Mouse (Mus musculus): Measurements from ENCODE around the gene Ptp4a2.
"Not testable (repeated sequence)": the region's sequence is repeated elsewhere in the genome, so short reads cannot be mapped to it uniquely, and the experiment has no call there.

The Ptp4a2 gene

DNA sequence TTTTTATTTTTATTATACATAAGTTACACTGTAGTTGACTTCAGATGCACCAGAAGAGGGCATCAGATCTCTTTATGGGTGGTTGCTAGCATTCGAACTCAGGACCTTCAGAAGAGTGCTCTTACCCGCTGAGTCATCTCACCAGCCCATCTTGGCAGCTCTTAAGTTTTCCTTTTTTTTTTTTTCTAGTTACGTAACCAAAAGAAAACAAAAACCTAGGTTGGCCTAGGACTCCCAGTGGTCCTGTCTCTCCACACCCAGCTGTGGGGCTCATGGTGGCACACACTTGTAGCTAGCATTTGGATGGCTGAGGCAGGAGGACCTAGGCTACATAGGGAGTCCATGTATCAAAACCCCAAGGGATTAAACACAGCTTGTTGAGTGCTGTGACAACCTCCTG is 43.0 kb downstream of the Ptp4a2 start:
- DNase-seq, result no peak

DNA sequence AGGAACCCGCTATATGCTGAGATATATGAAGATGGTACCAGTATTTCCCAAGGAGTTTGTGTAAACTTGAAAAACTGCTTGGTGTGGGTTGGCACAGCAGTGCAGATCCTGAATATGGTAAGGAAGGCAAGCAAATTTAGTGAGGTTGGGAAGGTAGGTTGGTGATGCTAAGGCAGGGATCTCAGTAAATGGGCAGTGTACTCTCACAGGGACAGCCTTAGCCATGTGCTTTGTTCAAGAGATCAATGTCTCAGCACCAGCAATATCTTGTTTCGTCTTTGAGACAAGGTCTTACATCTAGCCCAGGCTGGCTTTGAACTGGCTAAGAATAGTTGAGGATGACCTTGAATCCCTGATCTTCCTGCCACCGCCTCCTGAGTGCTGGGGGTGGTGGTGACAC is 43.6 kb downstream of the Ptp4a2 start:
- DNase-seq, result no peak

DNA sequence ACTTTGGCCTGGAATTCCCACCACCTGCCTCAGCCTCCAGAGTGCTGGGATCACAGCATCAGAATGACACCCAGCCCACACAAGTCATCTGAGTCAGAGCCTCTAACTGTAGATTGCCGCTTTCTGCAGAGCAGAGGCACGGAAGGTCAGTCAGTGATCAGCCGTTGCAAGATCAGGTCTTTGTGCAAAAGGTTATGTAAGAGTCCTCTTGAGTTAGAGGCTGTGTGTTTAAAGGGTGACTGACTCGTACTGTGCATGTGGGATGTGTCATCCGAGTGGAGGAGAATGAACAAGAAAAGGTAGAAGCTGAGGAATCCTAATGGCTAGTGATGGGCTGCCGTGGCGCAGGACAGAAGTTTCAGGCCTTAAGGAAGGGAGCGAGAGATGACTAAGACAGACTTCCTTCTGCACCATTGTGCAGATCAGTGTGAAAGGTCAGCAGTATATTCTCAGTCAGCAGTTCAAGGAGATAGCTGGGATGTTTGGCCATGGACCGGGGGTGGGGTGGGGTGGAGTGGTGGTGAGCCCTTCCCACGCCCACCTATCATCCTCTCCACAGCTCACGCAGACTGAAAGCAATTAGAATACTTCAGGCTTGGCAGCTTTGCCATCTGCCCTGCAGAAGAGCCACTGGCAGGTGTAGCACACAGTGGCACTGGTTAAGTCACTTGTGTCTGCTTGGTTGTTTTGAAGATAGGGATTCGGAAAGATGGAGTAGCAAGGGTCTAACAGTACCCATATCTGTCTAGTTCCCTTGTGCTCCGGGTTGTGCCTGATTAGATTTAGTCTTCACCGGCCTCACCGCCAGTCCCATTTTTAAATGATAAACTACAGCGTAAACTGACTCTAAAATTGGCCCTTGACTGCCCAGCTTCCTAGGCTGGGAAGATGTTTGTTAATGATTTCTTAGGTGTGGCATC is 44.3 kb downstream of the Ptp4a2 start:
- DNase-seq, result no peak

DNA sequence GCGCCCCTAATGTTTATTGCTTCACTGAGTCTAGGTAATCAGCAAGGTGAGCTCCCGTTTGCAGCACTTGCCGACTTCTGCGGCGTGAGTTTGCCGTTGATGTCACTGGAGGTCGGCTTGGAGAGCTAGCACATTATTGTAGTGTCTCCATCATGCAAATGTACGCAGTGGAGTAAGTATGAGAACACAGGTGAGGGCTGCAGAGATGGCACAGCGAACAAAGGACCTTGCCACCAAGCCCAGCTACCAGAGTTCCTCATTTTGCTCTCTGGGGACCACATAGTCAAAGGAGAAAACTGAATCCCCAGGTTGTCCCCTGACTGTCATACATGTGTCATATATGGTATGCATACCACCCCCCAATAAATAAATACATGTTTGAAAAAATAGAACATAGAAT is 49.4 kb downstream of the Ptp4a2 start:
- no peak for DNase-seq

DNA sequence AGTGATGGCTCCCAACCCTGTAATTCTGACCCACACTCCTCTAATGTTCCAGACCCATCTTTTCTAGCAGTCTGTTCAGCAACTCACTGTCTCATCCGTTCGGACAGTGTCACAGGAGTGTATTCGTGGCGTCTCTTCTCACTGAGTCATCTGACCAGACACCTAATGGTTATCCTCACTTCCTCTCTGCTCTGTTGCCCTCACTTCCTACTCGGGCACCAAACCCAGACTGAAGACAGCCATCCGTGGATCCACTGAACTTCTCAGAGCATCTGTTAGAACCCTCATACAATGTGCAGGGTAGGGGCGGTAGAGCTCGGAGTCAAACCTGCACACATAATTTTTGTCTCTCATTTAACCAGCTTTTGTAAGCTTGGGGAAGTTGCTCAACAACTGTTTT is 50.4 kb downstream of the Ptp4a2 start:
- no peak for DNase-seq

DNA sequence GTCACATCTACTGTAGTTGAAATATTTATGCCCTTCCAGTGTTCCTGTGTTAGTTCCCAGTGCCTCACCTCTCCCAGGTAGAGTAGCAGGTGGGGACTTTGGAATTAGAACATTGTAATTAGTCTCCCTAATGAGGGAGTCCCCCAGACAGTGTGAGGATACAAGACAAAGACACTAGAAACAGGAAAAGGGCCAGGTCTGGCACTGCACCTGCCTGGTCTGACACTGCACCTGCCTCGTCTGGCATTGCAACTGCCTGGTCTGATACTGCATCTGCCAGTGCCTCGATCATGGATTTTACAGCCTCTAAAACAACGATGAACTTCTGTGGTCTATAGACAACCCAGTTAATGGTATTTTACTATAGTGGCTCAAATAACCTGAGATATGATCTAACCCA is 51.3 kb downstream of the Ptp4a2 start:
- no peak for DNase-seq

DNA sequence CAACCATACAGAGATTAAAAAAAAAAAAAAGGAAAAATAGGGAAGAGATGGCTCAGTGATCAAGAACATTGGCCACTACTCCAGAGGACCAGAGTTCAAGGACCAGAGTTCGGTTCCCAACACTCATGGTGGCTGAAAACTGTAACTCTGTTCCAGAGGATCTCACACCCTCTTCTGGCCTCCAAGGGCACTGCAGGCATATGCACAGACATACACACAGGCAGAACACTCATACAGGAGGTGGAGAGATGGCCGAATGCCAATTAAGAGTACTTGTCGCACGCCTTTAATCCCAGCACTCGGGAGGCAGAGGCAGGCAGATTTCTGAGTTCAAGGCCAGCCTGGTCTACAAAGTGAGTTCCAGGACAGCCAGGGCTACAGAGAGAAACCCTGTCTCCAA is 55.2 kb downstream of the Ptp4a2 start:
- not testable (repeated sequence) for DNase-seq

DNA sequence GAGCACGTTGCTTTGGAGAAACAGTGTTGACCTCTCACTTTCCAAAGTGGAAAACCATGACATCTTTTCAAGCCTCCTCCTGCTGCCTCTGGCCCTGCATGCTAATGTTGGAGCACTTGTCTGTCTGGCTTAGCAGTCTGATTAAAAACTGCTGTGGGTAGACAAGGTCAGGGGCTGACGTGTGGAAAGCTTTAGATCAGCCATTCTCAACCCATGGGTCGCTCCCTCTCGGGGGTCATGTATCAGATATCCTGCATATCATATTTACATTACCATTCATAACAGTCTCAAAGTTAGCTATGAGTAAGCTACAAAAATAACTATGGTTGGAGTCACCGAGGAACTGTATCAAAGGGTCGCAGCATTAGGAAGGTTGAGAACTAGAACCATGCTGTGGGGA is 57.2 kb downstream of the Ptp4a2 start:
- DNase-seq, result no peak

DNA sequence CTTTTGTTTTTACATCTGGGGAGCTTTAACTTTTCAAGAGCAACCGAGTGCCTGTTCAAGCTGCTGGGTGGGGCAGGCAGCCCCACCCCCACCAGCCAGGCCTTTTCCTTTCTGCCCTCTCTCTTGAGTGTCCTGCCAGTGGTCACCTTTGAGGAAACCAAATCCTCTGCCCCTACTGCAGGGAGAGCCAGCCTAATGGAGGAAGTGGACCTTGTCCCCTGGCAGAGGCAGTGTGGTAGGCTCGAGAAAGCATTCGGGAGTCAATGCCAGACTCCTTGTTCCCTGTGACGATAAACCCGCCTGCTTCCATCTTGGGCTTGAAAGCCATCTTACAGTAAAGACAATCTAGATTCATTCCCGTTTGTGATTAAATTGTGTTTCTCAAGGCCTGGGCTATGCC is 59.5 kb downstream of the Ptp4a2 start:
- no peak for DNase-seq

DNA sequence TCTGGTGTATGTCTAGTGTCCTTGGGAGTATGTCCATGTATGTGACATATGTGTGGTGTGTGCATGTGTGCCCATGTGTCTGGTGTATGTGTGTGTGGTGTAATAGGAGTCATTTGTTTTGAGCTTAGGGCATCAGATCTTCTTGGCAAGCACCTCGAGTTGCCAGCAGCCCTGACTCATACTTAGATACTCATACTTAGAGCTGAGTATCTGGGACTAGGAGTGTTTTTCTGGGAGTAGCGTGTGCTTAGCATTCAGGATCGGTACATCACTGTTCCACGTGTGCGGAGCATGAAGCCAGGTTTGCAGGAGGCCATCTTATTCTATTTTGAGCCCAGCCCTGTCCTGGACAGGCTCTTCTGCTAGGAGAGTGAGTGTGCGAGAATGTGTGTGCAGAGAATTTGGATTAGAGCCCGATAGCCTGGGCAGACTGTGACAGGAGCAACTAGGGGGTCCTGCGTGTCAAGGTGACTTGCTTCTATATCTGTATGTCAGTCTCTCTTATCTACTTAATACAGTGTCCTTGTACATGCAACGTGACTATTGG is 61.4 kb downstream of the Ptp4a2 start:
- DNase-seq, result no peak

DNA sequence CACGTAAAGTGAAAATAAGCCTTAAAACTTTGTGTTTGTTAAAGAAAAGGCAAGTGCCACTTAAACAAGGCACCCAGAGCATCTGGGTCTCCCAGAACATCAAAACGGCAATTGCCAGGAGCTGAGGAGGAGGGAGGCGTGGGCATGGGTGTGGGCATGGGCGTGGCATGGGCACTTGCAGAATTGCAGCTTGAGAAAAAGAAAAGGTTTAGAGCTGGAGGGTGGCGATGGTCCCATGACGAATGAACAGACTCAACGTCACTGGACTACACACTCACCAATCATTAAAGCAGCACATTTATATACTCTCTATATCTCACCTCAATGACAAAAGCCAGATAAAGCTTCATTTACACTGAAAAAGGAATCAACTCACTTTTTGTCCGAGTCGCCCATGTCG is 63.8 kb downstream of the Ptp4a2 start:
- DNase-seq, result no peak

DNA sequence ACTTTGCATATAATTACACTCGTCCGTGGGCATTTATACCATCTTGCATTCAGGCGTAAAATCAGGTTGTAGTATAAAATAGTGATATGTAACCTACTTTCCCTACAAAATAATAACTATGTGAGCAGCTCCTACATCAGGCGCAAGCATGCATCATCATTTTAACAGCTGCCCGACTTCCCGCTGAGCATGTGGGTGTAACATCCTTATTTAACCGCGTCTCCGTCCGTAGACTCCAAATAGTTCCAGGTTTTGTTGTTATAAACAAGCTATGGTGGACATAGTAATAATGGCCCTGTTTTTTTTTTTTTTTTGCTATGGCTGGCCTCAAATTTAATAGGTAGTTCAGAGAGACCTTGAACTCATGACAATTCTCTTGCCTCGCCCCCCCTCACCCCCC is 64.4 kb downstream of the Ptp4a2 start:
- no peak for DNase-seq

DNA sequence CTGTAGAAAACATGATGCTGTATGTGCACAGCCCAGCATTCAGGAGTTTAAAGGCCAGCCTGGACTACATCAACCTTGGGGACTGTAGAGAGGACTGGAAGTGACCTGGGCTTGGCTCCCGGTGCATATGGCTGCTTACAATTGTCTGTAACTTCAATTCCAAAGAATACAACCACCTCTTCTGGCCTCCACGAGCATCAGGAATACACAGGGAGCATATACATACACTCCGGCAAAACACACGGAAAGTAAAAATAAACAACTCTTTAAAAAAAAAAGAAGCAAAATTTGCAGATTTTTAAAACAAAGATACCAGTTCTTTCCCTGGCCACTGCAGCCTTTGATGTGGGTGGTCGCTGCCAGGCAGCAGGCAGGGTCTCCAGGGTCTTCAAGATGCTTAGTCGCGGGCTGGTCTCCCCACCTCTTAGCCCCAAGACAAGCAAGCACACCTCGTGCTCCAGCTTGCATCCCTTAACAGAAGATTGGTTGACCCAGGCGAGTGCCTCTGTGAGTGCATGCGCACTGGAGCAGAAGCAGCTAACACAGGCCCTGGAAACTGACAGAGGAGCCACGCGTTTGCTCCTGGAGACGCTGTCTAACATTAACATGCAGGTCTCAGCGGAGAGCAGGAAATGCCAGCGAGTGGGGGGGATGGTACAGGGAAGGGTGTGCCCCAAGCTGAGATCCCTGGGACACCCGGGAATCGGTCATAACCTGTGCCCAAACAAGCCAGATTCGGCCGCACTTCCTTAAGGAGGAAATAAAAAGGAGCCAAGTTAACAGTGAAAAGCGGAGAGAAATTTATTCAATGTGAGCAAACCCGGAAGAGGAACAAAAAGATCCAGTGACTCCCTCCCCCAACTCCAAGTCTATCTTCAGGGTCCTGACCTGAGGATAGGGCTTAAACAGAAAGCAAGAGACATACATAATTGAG is 66.1 kb downstream of the Ptp4a2 start:
- DNase-seq, result peak; percentile 85

DNA sequence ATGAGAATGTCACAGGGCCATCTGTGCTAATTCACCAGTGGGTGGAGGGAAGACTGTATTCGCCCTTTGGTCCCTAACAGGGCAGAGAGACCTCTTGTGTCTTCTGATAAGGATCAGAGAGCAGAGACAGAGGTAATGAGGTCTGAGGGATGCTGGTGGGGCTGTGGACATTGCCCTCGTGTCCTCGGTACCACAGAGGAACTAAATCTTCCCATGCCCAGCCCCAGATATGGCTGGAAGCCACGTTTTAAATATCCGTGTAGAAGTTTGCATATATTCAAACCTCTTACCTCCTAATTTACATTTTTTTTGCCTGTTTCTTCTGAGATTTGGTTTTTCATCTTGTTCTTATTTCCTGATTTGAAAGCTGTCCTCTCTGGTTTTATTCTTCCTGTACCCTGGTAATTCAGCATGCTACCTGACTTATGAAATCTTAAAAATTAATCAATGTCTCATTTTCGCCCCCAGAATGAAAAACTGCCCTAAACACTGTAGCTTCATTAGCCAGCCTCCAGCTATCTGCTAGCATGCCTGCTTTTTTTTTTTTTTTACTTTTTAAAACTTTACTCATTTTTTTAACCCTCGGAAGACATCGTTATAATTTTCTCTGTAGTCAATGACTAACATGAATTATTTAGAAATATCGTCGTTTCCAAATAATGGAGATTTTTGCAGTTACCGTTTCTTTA is 67.1 kb downstream of the Ptp4a2 start:
- DNase-seq, result peak; percentile 16

DNA sequence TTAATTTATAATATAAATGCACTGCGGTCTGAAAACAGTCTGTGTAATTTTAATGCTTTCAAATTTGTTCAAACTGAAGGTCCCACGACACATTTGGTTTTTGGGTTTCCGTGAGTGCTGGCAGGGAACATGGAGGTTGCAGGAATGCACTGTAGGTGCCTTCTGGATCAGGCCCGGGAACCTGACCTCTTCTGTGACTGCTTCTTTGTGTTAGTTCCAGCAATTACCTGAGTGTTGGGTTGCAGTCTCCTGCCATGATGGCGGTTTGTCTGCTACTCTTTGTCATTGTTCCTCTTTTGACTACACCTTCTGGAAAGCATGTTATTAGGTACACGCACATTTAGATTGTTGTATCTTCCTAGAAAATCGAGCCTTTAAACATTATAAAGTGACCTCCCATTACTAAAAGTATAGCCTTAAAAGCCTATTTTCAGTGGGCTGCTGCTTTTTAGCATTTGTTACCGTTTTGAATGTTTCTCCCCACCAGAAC is 67.7 kb downstream of the Ptp4a2 start:
- no peak for DNase-seq

DNA sequence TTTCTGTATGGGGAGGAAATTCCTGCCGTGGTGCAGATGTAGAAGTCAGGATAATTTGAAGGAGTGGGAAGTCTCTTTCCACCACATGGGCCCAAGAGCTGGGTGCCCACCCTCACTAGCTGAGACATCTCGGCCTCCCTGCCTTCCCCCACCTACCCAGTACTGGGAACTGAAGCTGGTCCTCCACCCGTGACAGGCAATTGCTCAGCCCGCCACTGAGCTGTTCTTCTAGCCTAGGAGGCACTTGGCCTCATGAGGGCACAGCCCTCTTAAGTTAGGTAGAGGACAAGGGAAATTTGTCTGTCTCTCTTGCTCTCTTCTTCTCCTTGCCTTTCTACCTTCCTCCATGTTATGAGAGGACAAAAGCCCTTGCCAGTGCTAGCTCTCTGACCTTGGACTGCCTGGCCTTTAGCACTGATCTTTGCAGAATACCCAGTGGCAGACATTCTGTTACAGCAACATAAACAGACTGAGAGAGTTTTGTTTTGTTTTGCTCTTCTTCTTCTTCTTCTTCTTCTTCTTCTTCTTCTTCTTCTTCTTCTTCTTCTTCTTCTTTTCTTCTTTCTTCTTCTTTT is 68.3 kb downstream of the Ptp4a2 start:
- no peak for DNase-seq

DNA sequence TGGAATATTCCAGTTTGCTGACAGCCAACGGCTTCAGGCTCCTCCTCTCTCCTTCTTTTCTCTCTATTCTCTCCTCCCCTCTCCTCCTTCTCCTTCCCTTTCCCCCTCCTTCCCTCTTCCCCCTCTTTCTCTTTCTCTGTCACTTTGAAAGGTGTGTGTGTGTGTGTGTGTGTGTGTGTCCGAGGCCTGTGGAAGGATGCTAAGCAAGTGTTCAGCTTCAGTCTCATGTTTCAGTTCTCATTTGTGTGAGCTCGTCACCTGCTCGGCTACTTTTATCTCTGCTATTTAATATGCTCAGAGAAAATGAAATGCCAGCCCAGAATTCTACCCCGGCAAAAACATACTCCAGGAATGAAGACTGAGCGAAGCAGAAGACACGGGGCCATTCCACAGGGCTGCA is 69.6 kb downstream of the Ptp4a2 start:
- DNase-seq, result no peak

DNA sequence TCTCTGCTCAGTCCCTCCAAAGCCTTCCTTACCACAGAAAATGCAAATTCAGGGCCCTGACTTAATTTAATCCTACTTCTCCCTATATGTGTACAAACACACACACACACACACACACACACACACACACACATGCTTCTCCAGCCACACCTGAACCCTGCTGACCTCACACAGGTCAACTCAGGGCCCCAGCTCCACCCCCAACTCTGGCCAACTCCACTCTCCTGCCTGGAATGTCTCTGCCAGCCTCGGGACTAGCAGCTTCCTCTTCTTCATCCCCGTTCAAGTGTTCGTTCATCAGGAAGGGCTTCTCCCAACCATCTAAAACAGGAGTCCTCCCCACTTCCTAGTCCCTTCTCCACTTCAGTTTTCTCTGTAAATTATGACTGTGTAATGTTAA is 70.6 kb downstream of the Ptp4a2 start:
- no peak for DNase-seq

DNA sequence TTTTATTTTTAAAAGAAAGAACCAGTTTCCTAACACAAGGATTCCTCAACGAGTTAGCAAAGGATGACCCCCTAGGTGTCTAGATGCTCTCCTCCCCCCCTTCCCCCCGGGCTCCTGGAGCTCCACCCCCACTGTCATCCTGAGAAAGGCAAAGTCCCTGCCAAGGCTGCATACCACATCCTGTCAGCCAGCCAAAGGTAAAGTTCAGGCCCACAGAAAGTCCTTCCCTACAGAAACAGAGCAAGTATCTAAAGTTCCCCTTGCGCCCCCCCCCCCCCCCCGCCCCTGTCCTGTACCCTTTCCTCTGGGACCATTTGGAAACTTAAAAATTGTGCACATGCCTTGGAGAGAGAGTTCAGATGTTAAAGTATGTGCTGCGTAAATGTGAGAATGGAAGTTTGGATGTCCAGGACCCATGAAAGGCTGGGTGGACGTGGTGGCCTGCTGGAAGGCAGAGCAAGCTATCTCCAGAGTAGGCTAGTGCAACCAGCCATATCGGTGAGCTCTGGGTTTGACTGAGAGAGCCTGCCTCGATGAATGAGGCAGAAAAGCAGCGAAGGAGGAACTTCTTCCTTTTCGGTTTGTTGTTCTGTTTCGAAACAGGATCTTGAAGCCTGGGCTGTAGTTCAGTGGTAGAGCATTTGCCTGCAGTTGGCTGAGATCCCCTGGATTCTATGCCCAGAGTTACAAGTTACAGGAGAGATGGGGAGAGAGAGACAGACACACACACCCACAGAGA is 71.7 kb downstream of the Ptp4a2 start:
- peak; percentile 73 for DNase-seq

DNA sequence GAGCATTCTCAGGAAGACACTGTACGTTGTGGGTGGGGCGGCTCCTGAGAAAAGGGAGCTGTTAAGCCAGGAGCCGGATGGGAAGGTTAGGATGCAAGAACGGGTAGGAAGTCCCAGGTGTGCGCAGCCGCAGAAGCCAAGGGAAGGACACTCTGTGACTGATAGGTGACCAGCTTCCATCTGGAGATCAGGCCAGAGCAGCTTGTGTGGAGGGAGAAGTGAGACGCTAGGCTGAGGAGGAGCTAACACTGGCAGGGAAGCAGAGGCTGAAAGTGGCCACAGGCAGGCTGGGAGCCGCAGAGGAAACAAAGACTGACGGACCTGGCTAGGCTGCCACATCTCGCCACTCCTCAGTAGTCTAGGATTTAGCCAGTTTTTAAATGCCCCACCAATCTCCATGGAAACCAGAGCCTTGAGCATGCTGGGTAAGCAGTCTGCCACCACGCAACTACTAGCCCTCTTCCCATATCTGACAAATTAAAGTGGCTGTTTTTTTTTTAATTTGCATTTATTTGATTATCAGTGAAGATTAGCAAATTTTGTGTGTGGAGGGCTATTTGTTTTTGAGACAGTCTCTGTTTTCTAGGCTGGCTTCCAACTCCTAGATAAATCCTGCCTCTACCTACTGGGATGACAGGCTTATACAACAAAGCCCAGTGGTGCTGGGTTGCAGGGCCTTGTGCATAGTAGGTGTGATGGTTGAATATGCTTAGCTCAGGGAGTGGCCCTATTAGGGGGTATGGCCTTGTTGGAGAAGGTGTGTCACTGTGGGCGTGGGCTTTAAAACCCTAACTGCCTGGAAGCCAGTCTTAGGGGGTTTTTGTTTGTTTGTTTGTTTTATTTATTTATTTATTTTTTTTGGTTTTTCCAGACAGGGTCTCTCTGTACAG is 73.3 kb downstream of the Ptp4a2 start:
- DNase-seq, result peak; percentile 23

DNA sequence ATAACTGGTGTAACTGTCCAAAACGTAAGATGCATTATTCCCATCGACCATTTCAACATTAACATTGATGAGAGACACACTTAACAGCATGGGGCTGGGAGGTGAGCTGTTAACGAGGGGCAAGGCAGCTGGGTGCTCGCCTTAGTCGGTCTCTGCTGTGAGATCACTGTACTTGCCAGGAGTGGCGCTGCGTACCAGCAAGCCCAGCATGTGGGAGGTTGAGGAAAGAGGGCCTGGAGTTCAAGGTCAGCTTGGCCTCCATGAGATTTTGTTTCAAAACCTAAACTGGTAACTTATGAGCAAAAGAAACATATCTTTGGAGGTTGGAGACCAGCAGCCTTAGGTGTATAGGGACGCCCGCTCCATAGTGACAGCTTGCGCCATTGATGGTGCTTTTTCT is 78.6 kb downstream of the Ptp4a2 start:
- DNase-seq, result no peak

Data from thymus, postnatal 4 days (tissue).